Mouse (Mus musculus) embryonic fibroblast, embryonic 13.5 days (primary cell): Measurements from ENCODE around the gene Elp5. TPM values are rescaled to one million over a fixed set of nuclear protein-coding genes. Genes with fewer than 3 reads are reported as not detected.

Experiments
- H3K27ac ChIP-seq: 2 replicates; pipeline ENCODE4 v1.5.1; 2012; ENCODE audit warnings: low read length, control low read depth, inconsistent platforms; ENCODE audit not compliant: insufficient read depth
- H3K4me1 ChIP-seq: 2 replicates; pipeline ENCODE4 v1.6.1; 2011; ENCODE audit warnings: low read length; ENCODE audit not compliant: control insufficient read depth, insufficient read depth
- H3K4me3 ChIP-seq: 2 replicates; pipeline ENCODE4 v1.5.1; 2011; ENCODE audit warnings: mild to moderate bottlenecking, control low read depth, low read length; ENCODE audit not compliant: insufficient read depth
- CTCF ChIP-seq: IDR thresholded peaks from 2 replicates; pipeline ENCODE4 v1.5.1; 2011; ENCODE audit warnings: mild to moderate bottlenecking, control low read depth, low read length, moderate library complexity, borderline replicate concordance; ENCODE audit not compliant: insufficient read depth
- POLR2A ChIP-seq: IDR thresholded peaks from 2 replicates; pipeline ENCODE4 v1.6.1; 2011; ENCODE audit warnings: low read depth, mild to moderate bottlenecking, control low read depth, low read length, moderate library complexity
- polyA plus RNA-seq: library from polyadenylated mRNA; stranded (reverse); fragments of >200 nt; gene quantifications from 2 replicates; pipeline ENCODE4 v1.2.4, GENCODE M21; 2011; ENCODE audit warnings: low read depth; ENCODE audit not compliant: missing spikeins, insufficient read length

The Elp5 gene
- polyA plus RNA-seq, 1 experiment, result 68.8 TPM

DNA sequence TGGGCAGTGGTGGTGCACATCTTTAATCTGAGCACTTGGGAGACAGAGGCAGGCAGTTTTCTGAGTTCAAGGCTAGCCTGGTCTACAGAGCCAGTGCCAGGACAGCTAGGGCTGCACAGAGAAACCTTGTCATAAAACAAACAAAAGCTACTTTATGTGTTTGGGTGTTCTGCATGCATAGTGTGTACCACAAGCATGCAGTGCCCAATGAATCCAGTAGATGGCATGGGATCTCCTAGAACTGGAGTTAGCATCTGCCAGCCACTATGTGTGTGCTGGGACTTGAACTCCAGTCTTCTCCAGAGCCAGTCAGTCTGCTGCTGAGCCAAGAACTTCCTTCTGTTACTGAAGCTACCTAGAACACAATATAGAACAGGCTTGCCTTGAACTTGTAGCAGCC, 19.5 kb upstream of the Elp5 start:
- Histone ChIP-seq H3K27ac (no peak overlapping the region), H3K4me1 (peaks cover 6% of the 10 kb centered on the region; the same call in 1 of the 2 replicates), H3K4me3 (peak overlapping the region; percentile 98)
- TF ChIP-seq CTCF (no peak), POLR2A (no peak)

DNA sequence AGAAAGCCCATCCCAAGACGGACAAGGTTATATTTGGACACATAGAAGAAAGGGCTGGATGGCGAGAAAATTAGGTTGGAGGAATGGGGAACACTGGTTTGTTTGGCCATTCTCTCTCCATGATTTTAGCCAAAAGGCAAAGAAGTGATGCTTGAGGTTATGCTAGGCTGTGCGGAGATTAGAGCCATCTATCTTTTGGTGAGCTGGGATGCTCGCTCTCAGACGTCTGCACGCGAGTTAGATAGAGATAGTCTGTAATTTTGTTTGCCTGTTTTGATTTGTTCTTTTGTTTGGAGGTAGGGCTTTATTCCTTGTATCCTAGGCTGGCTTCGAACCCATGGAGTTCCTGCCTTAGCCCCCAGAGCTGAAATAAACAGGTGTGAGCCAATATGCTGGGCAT, 18.8 kb upstream of the Elp5 start:
- TF ChIP-seq CTCF, result no peak
- TF ChIP-seq POLR2A, result no peak
- Histone ChIP-seq H3K4me1 (peaks cover 6% of the 10 kb centered on the region; the same call in 1 of the 2 replicates), H3K27ac (peak overlapping the region; percentile 81), H3K4me3 (peak overlapping the region; percentile 98)

- Histone ChIP-seq H3K4me1 (peaks cover 6% of the 10 kb centered on the region; the same call in 1 of the 2 replicates), H3K4me3 (peak within 1 kb of the TSS; percentile 98), H3K27ac (peak within 1 kb of the TSS; percentile 81)
- TF ChIP-seq POLR2A, result peak; percentile 95
- TF ChIP-seq CTCF, result no peak
Observed at GRCm38 (mm10) chr11:70000396-70000898, 18.1 kb upstream of the Elp5 start, which contains the start of gene Dvl2. Gene Dvl2 (plus strand): TSS chr11:70000595.

GRCm38 (mm10) chr11:69999666-70000065, 17.3 kb upstream of the Elp5 start:
- Histone ChIP-seq H3K4me1 (peaks cover 6% of the 10 kb centered on the region; the same call in 1 of the 2 replicates), H3K27ac (peak overlapping the region; percentile 16; the same call in 1 of the 2 replicates), H3K4me3 (no peak overlapping the region)
- TF ChIP-seq POLR2A (no peak), CTCF (no peak)

- Histone ChIP-seq H3K4me1 (peaks cover 6% of the 10 kb centered on the region; the same call in 1 of the 2 replicates), H3K27ac (no peak overlapping the region), H3K4me3 (no peak overlapping the region)
- TF ChIP-seq POLR2A, result no peak
- TF ChIP-seq CTCF, result no peak; the same call in 1 of the 2 replicates
Observed at GRCm38 (mm10) chr11:69998567-69999491, 16.5 kb upstream of the Elp5 start.

DNA sequence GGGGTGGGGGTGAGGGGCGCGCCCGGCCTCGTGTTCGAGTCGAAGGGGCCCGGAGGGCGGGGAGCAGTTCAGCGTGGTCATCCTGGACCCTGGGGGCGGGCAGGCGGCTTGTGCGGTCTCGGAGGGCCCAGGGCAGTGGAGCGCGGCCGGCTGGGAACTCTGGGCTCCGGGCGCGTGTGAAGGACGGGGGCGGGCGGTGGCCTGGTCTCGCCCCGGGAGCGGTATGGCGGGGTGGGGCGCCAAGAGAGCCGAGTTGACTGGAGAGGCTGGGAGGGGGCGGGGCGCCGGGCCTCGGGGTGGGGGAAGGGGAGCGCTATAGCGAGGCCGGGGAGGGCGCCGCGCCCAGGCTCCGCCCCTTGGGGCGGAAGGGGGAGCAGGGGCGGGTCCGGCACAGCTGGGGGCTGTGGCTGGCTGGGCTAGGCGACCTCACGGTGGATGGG, 14.8 kb upstream of the Elp5 start:
- H3K27ac ChIP-seq, result peak overlapping the region; percentile 94
- H3K4me1 ChIP-seq, result 0 out of 2 replicates have a peak, but pooled peaks cover 3% of the 10 kb centered on the region
- TF ChIP-seq CTCF (no peak), POLR2A (peak; percentile 62)
- peak overlapping the region; percentile 79 for H3K4me3 ChIP-seq

DNA sequence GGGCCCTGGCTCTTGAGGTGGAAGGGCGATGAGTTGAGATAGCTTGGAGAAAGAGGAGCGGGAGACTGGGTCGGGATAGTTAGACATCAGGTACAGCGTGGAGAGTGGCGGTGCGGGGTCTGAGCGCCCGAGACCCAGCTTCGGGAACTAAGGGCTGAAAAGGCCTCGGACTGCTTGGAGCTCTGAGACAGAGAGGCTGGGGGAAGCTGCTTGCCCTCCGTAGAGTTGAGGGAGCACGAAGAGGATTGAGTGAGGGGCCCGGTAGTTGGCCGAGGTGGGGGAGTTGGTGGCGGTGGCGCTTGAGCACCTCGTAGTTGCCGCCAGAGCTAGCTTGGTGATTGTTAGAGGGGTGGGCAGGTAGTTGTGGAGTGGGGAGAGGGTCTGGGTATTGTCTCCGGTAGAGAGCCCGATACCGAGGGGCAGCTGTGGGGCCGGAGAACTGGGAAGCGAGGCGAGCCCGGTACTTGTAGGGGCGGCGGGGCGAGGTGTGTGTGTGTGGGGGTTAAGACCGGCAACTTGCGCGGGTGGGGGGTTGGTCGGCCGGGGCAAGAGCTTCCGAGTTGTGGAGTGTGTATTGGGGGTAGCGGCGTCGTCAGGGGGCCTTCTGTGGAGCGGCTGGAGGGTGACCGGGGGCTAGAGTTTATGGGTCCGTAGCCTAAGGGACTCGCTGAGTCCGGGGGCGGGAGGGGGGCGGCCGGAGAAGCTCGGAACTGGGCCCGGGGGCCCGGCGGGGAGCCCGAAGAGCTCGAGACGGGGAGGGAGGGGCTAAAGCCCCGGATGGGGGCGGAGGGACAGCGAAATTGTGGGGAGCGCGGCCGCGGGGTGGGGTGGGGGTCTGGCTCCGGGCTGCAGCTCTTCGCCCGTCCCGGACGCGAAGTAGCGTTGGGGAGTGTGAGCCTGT, 14.1 kb upstream of the Elp5 start:
- TF ChIP-seq CTCF (no peak), POLR2A (peak; percentile 25; the same call in 1 of the 2 replicates)
- Histone ChIP-seq H3K4me3 (peak overlapping the region; percentile 79), H3K4me1 (0 out of 2 replicates have a peak, but pooled peaks cover 3% of the 10 kb centered on the region), H3K27ac (peak overlapping the region; percentile 96)

GRCm38 (mm10) chr11:69995391-69995960, 13.2 kb upstream of the Elp5 start, which contains the start of gene Phf23:
Gene Phf23 (plus strand): TSS chr11:69995777.
- TF ChIP-seq CTCF (no peak), POLR2A (peak; percentile 82)
- peak within 1 kb of the TSS; percentile 96 for H3K27ac ChIP-seq
- H3K4me1 ChIP-seq, result 0 out of 2 replicates have a peak, but pooled peaks cover 3% of the 10 kb centered on the region
- peak within 1 kb of the TSS; percentile 79 for H3K4me3 ChIP-seq

DNA sequence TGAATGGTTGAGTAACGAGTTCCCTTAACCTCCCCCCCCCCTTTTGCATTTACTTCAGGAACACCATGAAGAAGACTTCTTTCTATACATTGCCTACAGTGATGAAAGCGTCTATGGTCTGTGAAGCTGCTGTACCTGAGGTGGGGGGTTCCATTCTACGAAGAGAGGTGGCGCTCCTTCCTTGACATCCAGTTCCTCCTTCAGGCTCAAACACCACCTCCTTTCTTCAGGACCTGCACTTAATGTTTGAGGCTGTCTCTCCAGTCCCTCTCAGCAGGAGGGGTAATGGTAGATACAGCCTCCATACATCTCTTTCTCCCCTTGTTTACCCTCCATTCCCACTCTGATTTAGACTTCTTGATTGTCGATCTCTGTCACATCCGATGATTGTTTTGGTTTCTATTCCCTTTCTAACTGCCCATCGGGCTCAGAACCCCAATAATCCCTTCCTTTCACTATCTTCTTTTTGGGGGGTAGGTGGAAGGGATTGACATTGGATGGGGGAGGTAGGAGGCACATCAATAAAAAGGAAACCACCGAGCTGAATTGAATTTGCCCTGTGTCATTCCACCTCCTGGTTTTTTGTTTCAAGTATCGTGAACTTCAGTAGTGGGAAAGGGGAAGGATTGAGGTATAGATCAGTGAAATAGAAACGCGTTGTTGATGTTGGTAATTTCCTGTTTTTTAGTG, 12.2 kb upstream of the Elp5 start:
- TF ChIP-seq POLR2A (no peak), CTCF (no peak)
- no peak overlapping the region for H3K27ac ChIP-seq
- no peak overlapping the region for H3K4me3 ChIP-seq
- H3K4me1 ChIP-seq, result 0 out of 2 replicates have a peak, but pooled peaks cover 3% of the 10 kb centered on the region
